Mouse (Mus musculus): ENCODE data around the gene Samd4. TPM values are rescaled to one million over a fixed set of nuclear protein-coding genes. Genes with fewer than 3 reads are reported as not detected.
A peak's percentile ranks its signal among the peaks of the same experiment; 100 is the strongest.

The Samd4 gene
- total and polyA plus RNA-seq, 2 experiments from 2014 or later = 4.9 to 14.7 TPM

DNA sequence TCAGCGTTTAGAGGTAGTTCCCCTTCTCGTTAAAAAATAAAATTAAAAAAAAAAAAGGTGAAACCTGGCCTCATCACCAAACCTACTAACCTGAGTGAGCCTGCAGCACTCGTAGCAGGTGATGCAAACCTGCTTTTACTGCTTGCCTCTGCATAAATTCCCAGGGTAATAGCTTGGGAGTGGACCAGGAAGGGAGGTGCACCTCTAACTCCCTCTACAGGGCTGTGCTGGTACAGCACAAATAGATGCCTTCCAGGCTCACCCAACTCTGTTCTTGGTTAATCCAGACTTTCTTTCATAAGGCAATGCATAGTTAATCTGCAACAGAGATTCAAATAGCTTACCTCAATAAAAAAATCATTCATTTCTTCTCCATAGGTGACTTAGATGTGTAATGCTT lies 121.5 kb downstream of the Samd4 start:
- Histone ChIP-seq H3K9me3 (ENCODE audit: low read length) (no peaks in the 10 kb centered on the region), H3K36me3 (ENCODE audit: insufficient read depth, low read length) (no peaks in the 10 kb centered on the region), H3K4me2 (ENCODE audit: low read depth, low read length) (no peak overlapping the region), H3K4me3 (ENCODE audit: low read length) (no peak overlapping the region), H3K9ac (replicated peaks; ENCODE audit: low read length) (no peak overlapping the region), H3K4me1 (ENCODE audit: insufficient read depth, low read length) (0 out of 2 replicates have a peak, but pooled peaks cover 13% of the 10 kb centered on the region), H3K27me3 (ENCODE audit: insufficient read depth, low read length) (no peaks in the 10 kb centered on the region), H3K27ac (no peak overlapping the region)
- TF ChIP-seq CTCF (IDR thresholded peaks at IDR 0.05; ENCODE audit: low read depth) = peak; percentile 51
- WGBS = 34% methylated on average over 3 of the region's 3 CpGs
- DNase-seq (ENCODE audit: low spot score) (no peak), ATAC-seq (no peak)

DNA sequence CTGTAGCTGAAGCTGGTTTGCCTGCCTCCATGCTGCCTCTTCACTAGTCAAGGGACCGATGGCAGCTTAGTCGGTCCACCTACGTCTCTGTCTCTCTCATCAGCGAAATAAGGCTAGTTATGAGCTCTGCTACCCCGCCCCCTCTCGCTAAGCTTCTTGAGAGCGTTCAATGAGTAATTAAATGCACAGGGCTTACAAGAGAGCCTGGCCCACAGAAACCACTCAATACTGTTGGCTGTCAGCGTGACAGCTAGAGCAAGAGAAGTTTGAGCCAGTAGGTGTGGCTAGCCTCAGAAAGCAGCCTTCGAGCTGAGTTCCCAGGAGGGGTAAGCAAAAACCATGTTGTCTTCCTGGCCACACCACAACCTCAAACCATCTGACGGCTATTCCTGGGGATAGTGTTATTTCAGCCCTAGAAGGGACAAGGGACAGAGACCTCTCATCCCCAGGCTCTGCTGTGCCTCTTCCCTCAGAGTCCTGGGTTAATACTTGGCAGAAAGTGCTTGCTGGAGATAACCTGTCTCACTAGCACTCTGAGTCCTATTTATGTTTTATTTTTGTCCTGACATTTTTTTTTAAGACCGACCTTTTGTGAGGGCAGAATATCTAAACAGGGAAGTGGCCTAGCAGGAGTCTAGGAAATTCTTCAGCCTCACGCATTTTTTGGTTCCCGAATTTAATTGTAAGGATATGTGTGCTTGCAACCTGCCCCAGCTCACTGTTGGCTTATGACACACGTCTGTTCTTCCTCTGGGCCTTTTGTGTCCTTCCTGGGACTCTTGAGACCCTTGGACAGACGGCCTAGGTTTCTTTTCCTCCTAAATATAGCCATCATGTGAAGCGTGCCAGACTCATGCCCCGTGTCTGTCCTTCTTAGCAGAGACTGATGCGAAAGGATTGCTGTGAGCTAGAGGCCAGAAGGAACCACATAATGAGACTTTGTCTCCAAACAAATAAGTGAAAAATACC lies 128.8 kb downstream of the Samd4 start:
- Histone ChIP-seq H3K36me3 (ENCODE audit: insufficient read depth, low read length) (no peaks in the 10 kb centered on the region), H3K27ac (no peak overlapping the region), H3K27me3 (ENCODE audit: insufficient read depth, low read length) (no peaks in the 10 kb centered on the region), H3K9me3 (ENCODE audit: low read length) (no peaks in the 10 kb centered on the region), H3K4me2 (ENCODE audit: low read depth, low read length) (no peak overlapping the region), H3K4me1 (ENCODE audit: insufficient read depth, low read length) (no peaks in the 10 kb centered on the region), H3K9ac (replicated peaks; ENCODE audit: low read length) (no peak overlapping the region), H3K4me3 (ENCODE audit: low read length) (no peak overlapping the region)
- TF ChIP-seq CTCF (IDR thresholded peaks at IDR 0.05; ENCODE audit: low read depth) = no peak
- no peak for ATAC-seq
- peak; percentile 12 for DNase-seq (ENCODE audit: low spot score)
- WGBS = 47% methylated on average over 18 of the region's 18 CpGs

DNA sequence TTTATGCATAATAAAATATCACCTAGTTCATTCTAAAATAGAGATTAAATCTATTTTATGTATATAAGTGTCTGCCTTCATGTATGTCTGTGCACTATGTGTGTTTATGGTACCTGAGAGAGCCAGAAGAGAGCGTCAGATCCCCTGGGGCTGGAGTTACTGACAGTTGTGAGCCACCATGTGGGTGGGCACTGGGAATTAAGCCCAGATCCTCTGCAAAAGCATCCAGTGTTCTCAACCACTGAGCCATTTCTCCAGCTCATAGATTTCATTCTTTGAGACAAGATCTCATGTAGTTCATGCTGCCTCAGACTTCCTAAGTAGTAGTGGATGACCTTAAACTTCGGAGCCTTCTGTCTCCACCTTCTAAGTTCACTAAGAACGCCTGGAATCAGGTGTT lies 133.0 kb downstream of the Samd4 start:
- Histone ChIP-seq H3K27ac (no peak overlapping the region), H3K36me3 (ENCODE audit: insufficient read depth, low read length) (no peaks in the 10 kb centered on the region; the same call in 1 of the 2 replicates), H3K4me3 (ENCODE audit: low read length) (no peak overlapping the region), H3K9ac (replicated peaks; ENCODE audit: low read length) (no peak overlapping the region), H3K4me1 (ENCODE audit: insufficient read depth, low read length) (no peaks in the 10 kb centered on the region), H3K9me3 (ENCODE audit: low read length) (no peaks in the 10 kb centered on the region), H3K4me2 (ENCODE audit: low read depth, low read length) (no peak overlapping the region), H3K27me3 (ENCODE audit: insufficient read depth, low read length) (no peaks in the 10 kb centered on the region)
- ATAC-seq (no peak), DNase-seq (ENCODE audit: low spot score) (no peak)
- 83% methylated on average over 3 of the region's 3 CpGs for WGBS
- TF ChIP-seq CTCF (IDR thresholded peaks at IDR 0.05; ENCODE audit: low read depth) = no peak

DNA sequence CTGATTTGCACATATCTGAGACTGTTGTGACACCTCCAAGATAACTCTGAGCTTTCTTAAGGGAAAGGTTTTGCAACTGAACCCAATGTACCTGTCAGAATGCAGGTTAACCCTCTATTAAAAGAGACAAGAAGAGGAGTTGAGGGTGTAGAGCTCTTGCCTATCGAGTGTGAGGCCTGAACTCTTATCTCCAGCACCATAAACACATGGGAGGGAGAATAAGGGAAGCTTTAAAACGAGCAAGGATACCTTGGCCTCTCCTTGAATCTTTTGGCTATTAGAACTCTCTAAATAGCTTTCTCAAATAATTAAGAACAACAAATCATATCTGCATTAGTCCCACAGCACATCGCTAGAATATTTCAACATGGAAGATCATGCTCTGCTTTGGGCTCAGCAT lies 135.0 kb downstream of the Samd4 start:
- Histone ChIP-seq H3K9me3 (ENCODE audit: low read length) (no peaks in the 10 kb centered on the region), H3K36me3 (ENCODE audit: insufficient read depth, low read length) (no peaks in the 10 kb centered on the region; the same call in 1 of the 2 replicates), H3K4me2 (ENCODE audit: low read depth, low read length) (no peak overlapping the region), H3K4me1 (ENCODE audit: insufficient read depth, low read length) (no peaks in the 10 kb centered on the region), H3K4me3 (ENCODE audit: low read length) (no peak overlapping the region), H3K9ac (replicated peaks; ENCODE audit: low read length) (no peak overlapping the region), H3K27me3 (ENCODE audit: insufficient read depth, low read length) (no peaks in the 10 kb centered on the region), H3K27ac (no peak overlapping the region)
- TF ChIP-seq CTCF (IDR thresholded peaks at IDR 0.05; ENCODE audit: low read depth) = no peak
- WGBS = 90% methylated on average over 3 of the region's 3 CpGs
- ATAC-seq (no peak), DNase-seq (ENCODE audit: low spot score) (no peak)

DNA sequence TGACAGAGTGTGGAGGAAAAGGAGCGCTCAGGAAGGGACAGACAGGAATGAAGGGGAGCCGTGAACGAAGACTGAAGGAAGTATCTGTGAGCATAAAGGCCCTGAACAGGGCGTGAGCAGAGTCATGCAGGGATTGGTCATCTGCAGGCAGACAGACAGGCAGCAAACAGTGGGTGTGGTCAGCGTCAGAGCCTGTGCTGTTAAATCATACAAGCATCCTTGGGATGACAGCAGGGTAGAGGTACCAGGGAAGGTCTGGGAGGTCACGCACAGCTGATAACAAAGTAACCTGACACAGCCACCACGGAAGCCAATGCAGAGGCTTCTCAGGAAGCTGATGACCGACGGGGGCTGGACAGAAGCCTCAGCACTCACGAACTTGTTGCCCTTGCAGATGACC lies 138.2 kb downstream of the Samd4 start:
- DNase-seq (ENCODE audit: low spot score) (no peak), ATAC-seq (no peak)
- Histone ChIP-seq H3K4me1 (ENCODE audit: insufficient read depth, low read length) (no peaks in the 10 kb centered on the region), H3K36me3 (ENCODE audit: insufficient read depth, low read length) (no peaks in the 10 kb centered on the region; the same call in 1 of the 2 replicates), H3K9ac (replicated peaks; ENCODE audit: low read length) (no peak overlapping the region), H3K4me3 (ENCODE audit: low read length) (no peak overlapping the region), H3K27me3 (ENCODE audit: insufficient read depth, low read length) (no peaks in the 10 kb centered on the region), H3K9me3 (ENCODE audit: low read length) (no peaks in the 10 kb centered on the region), H3K27ac (no peak overlapping the region), H3K4me2 (ENCODE audit: low read depth, low read length) (no peak overlapping the region)
- no peak for TF ChIP-seq CTCF (IDR thresholded peaks at IDR 0.05; ENCODE audit: low read depth)
- 62% methylated on average over 10 of the region's 10 CpGs for WGBS

DNA sequence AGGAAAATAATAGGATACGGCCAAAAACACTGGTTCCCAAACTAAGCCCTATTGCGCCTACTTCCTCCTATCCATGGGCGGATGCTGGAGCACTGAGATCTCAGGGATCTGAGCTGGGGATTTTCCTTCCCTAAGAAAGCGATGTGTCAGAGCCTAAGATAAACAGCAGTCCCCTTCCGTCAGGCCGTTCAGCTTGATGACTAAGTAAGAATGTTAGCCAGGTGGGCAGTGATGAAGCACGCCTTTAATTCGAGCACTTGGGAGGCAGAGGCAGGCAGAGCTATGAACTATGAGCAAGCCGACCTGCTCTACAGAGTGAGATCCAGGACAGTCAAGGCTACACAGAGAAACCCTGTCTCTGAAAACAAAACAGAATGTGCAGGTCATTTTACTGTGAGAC lies 140.9 kb downstream of the Samd4 start:
- Histone ChIP-seq H3K27me3 (ENCODE audit: insufficient read depth, low read length) (no peaks in the 10 kb centered on the region), H3K4me3 (ENCODE audit: low read length) (no peak overlapping the region), H3K27ac (no peak overlapping the region), H3K4me2 (ENCODE audit: low read depth, low read length) (no peak overlapping the region), H3K9ac (replicated peaks; ENCODE audit: low read length) (no peak overlapping the region), H3K9me3 (ENCODE audit: low read length) (no peaks in the 10 kb centered on the region), H3K4me1 (ENCODE audit: insufficient read depth, low read length) (no peaks in the 10 kb centered on the region), H3K36me3 (ENCODE audit: insufficient read depth, low read length) (no peaks in the 10 kb centered on the region)
- ATAC-seq (no peak), DNase-seq (ENCODE audit: low spot score) (no peak)
- WGBS = 97% methylated on average over 9 of the region's 9 CpGs
- TF ChIP-seq CTCF (IDR thresholded peaks at IDR 0.05; ENCODE audit: low read depth) = no peak
